Mouse (Mus musculus) small intestine, adult 2 months (tissue): ENCODE data around the gene Alg2. TPM values are rescaled to one million over a fixed set of nuclear protein-coding genes. Genes with fewer than 3 reads are reported as not detected.

ENCODE experiments used
- H3K27ac ChIP-seq: fragments of 200-500 bp; 2 replicates; pipeline ENCODE4 v1.5.1; 2012; ENCODE audit warnings: low read depth, low read length, control low read depth, inconsistent platforms; ENCODE audit not compliant: insufficient read depth
- H3K27me3 ChIP-seq: fragments of 200-500 bp; 2 replicates; pipeline ENCODE4 v1.6.1; 2012; ENCODE audit warnings: mild to moderate bottlenecking, moderate library complexity, low read length, inconsistent platforms; ENCODE audit not compliant: control insufficient read depth, insufficient read depth
- H3K36me3 ChIP-seq: fragments of 200-500 bp; 2 replicates; pipeline ENCODE4 v1.6.1; 2012; ENCODE audit warnings: mild to moderate bottlenecking, low read length, control low read depth, inconsistent platforms; ENCODE audit not compliant: control insufficient read depth, insufficient read depth
- H3K4me1 ChIP-seq: fragments of 200-500 bp; 2 replicates; pipeline ENCODE4 v1.6.1; 2012; ENCODE audit warnings: low read length, inconsistent platforms, mixed read lengths; ENCODE audit not compliant: control insufficient read depth, insufficient read depth, insufficient read length
- H3K4me3 ChIP-seq: fragments of 200-500 bp; 2 replicates; pipeline ENCODE4 v1.5.1; 2012; ENCODE audit warnings: low read depth, mild to moderate bottlenecking, control low read depth, inconsistent platforms, low read length, moderate library complexity
- CTCF ChIP-seq: fragments of 200-500 bp; IDR thresholded peaks from 2 replicates; pipeline ENCODE4 v1.5.1; 2012; ENCODE audit warnings: low read depth, mild to moderate bottlenecking, control low read depth, inconsistent platforms, low read length, moderate library complexity, mixed read lengths; ENCODE audit not compliant: insufficient replicate concordance, insufficient read length; ENCODE audit errors: extremely low read depth
- POLR2A ChIP-seq: fragments of 200-500 bp; IDR thresholded peaks from 2 replicates; pipeline ENCODE4 v1.6.1; 2012; ENCODE audit warnings: low read depth, mild to moderate bottlenecking, control low read depth, inconsistent platforms, low read length, moderate library complexity
- WGBS: fragments of 180-500 bp; shearing (Covaris S2); methylation state at CpG from one replicate; pipeline ENCODE4 v1.1.7; 2018; 5-methylcytosine and 5-hydroxymethylcytosine counted together
- polyA plus RNA-seq: library from polyadenylated mRNA; depleted of rRNA; stranded (reverse); fragments of >200 nt; gene quantifications from 2 replicates; pipeline ENCODE4 v1.2.3, GENCODE M21; 2012; rRNA removed

Alg2 gene
- 7.1 and 9.6 TPM in 2 replicates for polyA plus RNA-seq

DNA sequence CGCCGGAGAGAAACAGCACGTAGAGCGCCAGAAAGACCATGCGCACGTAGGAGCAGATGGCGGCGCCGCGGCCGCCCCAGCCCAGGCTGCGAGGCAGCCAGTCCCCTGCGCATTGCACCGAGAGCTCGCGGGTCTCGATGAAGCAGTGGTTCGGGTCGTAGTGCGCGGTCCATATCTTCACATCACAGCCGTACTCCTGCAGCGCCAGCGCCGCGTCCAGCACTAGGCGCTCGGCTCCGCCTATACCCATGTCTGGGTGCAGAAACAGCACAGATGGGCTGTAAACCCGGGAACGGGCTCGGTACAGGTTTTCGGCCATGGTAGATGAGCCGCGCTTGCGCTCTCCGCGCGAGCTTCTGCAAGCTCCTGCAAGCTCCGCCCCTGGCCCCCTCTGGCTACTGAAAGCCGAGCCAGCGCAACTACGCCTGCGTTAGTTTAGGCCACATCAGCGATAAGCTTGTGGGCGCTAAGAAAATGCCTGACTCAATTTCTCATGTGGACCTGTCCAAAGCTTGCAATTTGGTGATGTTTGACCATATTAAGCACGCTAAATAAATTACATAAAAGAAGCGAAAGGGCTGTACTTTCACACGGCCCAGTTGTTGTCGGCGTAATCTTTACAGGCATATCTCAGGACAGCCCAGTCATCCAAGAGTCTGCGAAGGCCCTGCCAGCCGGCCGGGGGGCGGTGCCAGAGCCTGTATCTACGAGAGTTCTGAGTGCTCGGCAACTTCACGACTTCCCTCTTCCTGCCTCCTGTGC is at the start of gene Alg2, which contains the start of gene Sec61b:
Gene Alg2 (minus strand): TSS at position 366 of the 762 bp plus-strand sequence.
Gene Sec61b (plus strand): TSS at position 691 of the 762 bp plus-strand sequence.
- H3K4me3 ChIP-seq = peak within 1 kb of the TSS; percentile 99
- WGBS = under 1% methylated on average over 58 of the region's 58 CpGs
- peak; percentile 71 for TF ChIP-seq POLR2A
- no peak for TF ChIP-seq CTCF
- H3K27ac ChIP-seq = peak within 1 kb of the TSS; percentile 88
- H3K36me3 ChIP-seq = peaks cover 32% of the 10 kb centered on the region
- peaks cover 2% of the 10 kb centered on the region; the same call in 1 of the 2 replicates for H3K4me1 ChIP-seq
- H3K27me3 ChIP-seq = no peaks in the 10 kb centered on the region

DNA sequence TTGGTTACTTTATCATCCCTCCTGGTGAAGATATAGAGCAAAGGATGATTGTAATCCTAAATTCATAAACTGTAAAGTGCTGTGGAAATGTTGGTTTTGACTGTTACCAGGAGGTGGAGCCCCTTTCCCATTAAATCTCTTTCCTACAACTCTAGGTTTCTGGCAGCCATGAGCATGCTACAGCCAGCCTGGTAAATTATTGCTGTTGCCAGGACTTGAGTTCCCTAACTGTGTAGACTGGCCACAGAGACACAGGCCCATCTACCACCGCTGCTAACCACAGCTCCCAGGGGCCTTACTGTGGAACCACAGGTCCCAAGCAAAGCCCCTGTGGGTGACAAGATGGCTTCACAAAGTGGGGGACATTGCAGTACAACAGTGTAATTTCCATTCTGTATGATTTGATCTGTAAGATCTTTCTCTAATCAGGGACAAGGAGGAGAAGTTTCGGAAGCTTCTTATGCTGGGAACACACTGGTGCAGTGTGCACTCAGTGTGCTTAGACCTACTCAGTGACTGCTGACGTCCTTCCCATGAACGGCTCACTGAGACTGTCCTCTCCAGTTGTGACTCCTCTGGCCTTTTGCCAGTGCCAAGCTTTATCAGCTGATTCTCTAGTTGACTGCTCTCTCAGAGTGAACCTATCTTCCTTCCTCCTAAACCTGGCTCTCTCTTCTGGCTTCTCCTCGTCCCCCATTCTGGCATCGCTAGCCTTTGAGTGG is 47.9 kb upstream of the Alg2 start:
- Histone ChIP-seq H3K36me3 (no peaks in the 10 kb centered on the region), H3K4me3 (no peak overlapping the region), H3K27ac (no peak overlapping the region), H3K27me3 (no peaks in the 10 kb centered on the region), H3K4me1 (no peaks in the 10 kb centered on the region)
- WGBS = 69% methylated on average over 6 of the region's 6 CpGs
- TF ChIP-seq POLR2A (no peak), CTCF (no peak)

- TF ChIP-seq CTCF (no peak), POLR2A (no peak)
- Histone ChIP-seq H3K27me3 (no peaks in the 10 kb centered on the region), H3K4me1 (no peaks in the 10 kb centered on the region), H3K4me3 (no peak overlapping the region), H3K36me3 (no peaks in the 10 kb centered on the region), H3K27ac (no peak overlapping the region)
- WGBS = 61% methylated on average over 4 of the region's 4 CpGs
Measured at GRCm38 (mm10) chr4:47520076-47520475, 45.9 kb upstream of the Alg2 start.

DNA sequence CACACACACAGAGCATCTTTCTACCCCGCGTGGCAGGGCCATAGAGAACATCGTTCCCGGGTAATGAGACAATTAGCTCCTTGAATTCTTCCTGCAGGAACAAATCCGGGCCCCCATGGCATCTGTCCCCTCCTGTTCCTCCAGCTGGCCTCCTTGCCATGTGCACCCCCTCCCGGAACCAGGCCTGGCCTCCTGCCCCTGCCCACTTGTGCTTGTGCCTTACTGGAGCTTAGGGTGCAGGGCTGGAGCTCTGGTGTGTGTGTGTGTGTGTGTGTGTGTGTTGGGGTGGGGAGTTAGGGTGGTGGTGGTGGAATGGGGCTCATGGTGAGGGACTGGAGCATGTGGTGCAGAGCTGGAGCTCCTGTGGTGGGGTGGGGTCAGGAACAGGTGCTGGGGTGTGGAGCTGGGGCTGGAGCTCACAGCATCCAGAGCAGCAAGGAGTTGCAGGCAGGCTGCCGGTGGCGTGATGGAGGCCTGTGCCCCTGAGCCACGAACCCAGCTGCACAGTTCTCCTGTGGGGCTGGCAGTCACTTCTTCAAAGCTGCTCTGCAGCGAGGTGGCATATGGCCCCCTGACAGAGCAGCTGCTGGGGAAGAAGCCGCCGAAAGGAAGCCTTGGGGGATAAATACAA is 44.5 kb upstream of the Alg2 start:
- 65% methylated on average over 12 of the region's 12 CpGs for WGBS
- TF ChIP-seq CTCF = no peak
- TF ChIP-seq POLR2A = no peak
- H3K27ac ChIP-seq = no peak overlapping the region

GRCm38 (mm10) chr4:47504841-47505517 is 30.8 kb upstream of the Alg2 start:
- WGBS = 65% methylated on average over 10 of the region's 10 CpGs
- Histone ChIP-seq H3K4me1 (no peaks in the 10 kb centered on the region), H3K4me3 (no peak overlapping the region), H3K27ac (no peak overlapping the region), H3K27me3 (no peaks in the 10 kb centered on the region), H3K36me3 (no peaks in the 10 kb centered on the region)
- TF ChIP-seq CTCF (no peak), POLR2A (no peak)

More for the DNA sequence above, 44.5 kb upstream of the Alg2 start:
- Histone ChIP-seq H3K27me3 (no peaks in the 10 kb centered on the region), H3K4me3 (no peak overlapping the region), H3K4me1 (no peaks in the 10 kb centered on the region), H3K36me3 (no peaks in the 10 kb centered on the region)

GRCm38 (mm10) chr4:47503045-47503444 is 28.9 kb upstream of the Alg2 start:
- no peaks in the 10 kb centered on the region for H3K27me3 ChIP-seq
- H3K36me3 ChIP-seq = no peaks in the 10 kb centered on the region
- H3K27ac ChIP-seq = no peak overlapping the region
- 78% methylated on average over 6 of the region's 6 CpGs for WGBS
- no peak overlapping the region for H3K4me3 ChIP-seq
- H3K4me1 ChIP-seq = peaks cover 4% of the 10 kb centered on the region; the same call in 1 of the 2 replicates
- TF ChIP-seq POLR2A (no peak), CTCF (no peak)
